Mouse (Mus musculus) embryonic facial prominence, embryonic 11.5 days (tissue): ENCODE measurements around the gene Dll4. TPM values are rescaled to one million over a fixed set of nuclear protein-coding genes. Genes with fewer than 3 reads are reported as not detected.

Source experiments
- ATAC-seq: fragments of 200-750 bp; cut with Nextera tagmentation; replicated peaks from 2 replicates; pipeline ENCODE4 v1.8.0; 2017; ENCODE audit warnings: low read depth; ENCODE audit not compliant: insufficient number of reproducible peaks, low FRiP score, low TSS enrichment
- DNase-seq: peaks from one replicate; pipeline ENCODE4 v3.0.0-alpha.2; 2015; ENCODE audit warnings: low spot score
- H3K27ac ChIP-seq: fragments of 300-500 bp; sonication (generic); replicated peaks from 2 replicates; pipeline ENCODE4 v1.5.1; 2014; ENCODE audit warnings: mild to moderate bottlenecking, low read depth, low read length, control low read depth
- H3K27me3 ChIP-seq: fragments of 300-500 bp; sonication (generic); 2 replicates; pipeline ENCODE4 v1.6.1; 2014; ENCODE audit warnings: mild to moderate bottlenecking, low read length, moderate library complexity, mixed read lengths; ENCODE audit not compliant: control insufficient read depth, insufficient read depth
- H3K36me3 ChIP-seq: fragments of 300-500 bp; sonication (generic); replicated peaks from 2 replicates; pipeline ENCODE4 v1.6.1; 2014; ENCODE audit warnings: low read depth, mild to moderate bottlenecking, low read length, moderate library complexity, mixed read lengths; ENCODE audit not compliant: control insufficient read depth, insufficient read depth
- H3K4me1 ChIP-seq: fragments of 300-500 bp; sonication (generic); 2 replicates; pipeline ENCODE4 v1.6.1; 2014; ENCODE audit warnings: low read length, mixed read lengths; ENCODE audit not compliant: control insufficient read depth, insufficient read depth
- H3K4me2 ChIP-seq: fragments of 300-500 bp; sonication (generic); 2 replicates; pipeline ENCODE4 v1.6.1; 2014; ENCODE audit warnings: low read depth, mild to moderate bottlenecking, control low read depth, low read length, moderate library complexity
- H3K4me3 ChIP-seq: fragments of 300-500 bp; sonication (generic); 2 replicates; pipeline ENCODE4 v1.5.1; 2014; ENCODE audit warnings: low read depth, low read length, control low read depth
- H3K9ac ChIP-seq: fragments of 300-500 bp; sonication (generic); replicated peaks from 2 replicates; pipeline ENCODE4 v1.6.1; 2014; ENCODE audit warnings: mild to moderate bottlenecking, control low read depth, low read length
- H3K9me3 ChIP-seq: fragments of 300-500 bp; sonication (generic); replicated peaks from 2 replicates; pipeline ENCODE4 v1.6.1; 2016; ENCODE audit warnings: mild to moderate bottlenecking, low read length, inconsistent platforms, mixed read lengths; ENCODE audit not compliant: control insufficient read depth
- WGBS: fragments of 180-500 bp; shearing (Covaris S2); extraction: QIAGEN DNeasy Blood & Tissue Kit; methylation state at CpG from one replicate; pipeline ENCODE4 v1.1.7; 2014; 5-methylcytosine and 5-hydroxymethylcytosine counted together
- polyA plus RNA-seq: library from polyadenylated mRNA; unstranded; fragments of >200 nt; fragmentation: Nextera tagmentation; extraction: Ambion mirVana; gene quantifications from 2 replicates; pipeline ENCODE4 v1.2.1, GENCODE M21; 2014

Gene Dll4
- polyA plus RNA-seq, 1 experiment from 2014 or later = 3.2 TPM

GRCm38 (mm10) chr2:119324576-119325318 is 837 bp upstream of the Dll4 start:
- ATAC-seq = no peak
- Histone ChIP-seq H3K9me3 (no peaks in the 10 kb centered on the region), H3K4me3 (peak overlapping the region; percentile 26), H3K9ac (no peak overlapping the region), H3K27ac (no peak overlapping the region), H3K4me1 (peaks cover 13% of the 10 kb centered on the region), H3K4me2 (peak overlapping the region; percentile 69), H3K36me3 (no peaks in the 10 kb centered on the region), H3K27me3 (peaks cover 87% of the 10 kb centered on the region)
- no peak for DNase-seq
- WGBS = under 1% methylated on average over 32 of the region's 32 CpGs

- DNase-seq = peak; percentile 30
- peak overlapping the region; percentile 69 for H3K4me2 ChIP-seq
- ATAC-seq = no peak
- H3K27ac ChIP-seq = no peak overlapping the region
- no peaks in the 10 kb centered on the region for H3K9me3 ChIP-seq
- no peaks in the 10 kb centered on the region for H3K36me3 ChIP-seq
- peak overlapping the region; percentile 26 for H3K4me3 ChIP-seq
- WGBS = under 1% methylated on average over 61 of the region's 61 CpGs
- peaks cover 13% of the 10 kb centered on the region for H3K4me1 ChIP-seq
- H3K27me3 ChIP-seq = peaks cover 85% of the 10 kb centered on the region
- peak overlapping the region; percentile 0; the same call in 1 of the 2 replicates for H3K9ac ChIP-seq
Measured at GRCm38 (mm10) chr2:119326161-119327101, 847 bp downstream of the Dll4 start.

- ATAC-seq = no peak
- H3K9me3 ChIP-seq = no peaks in the 10 kb centered on the region
- no peak overlapping the region for H3K27ac ChIP-seq
- peaks cover 78% of the 10 kb centered on the region for H3K27me3 ChIP-seq
- H3K4me2 ChIP-seq = peak overlapping the region; percentile 69
- no peaks in the 10 kb centered on the region for H3K36me3 ChIP-seq
- H3K4me1 ChIP-seq = peaks cover 11% of the 10 kb centered on the region
- peak; percentile 65 for DNase-seq
- under 1% methylated on average over 30 of the region's 30 CpGs for WGBS
- no peak overlapping the region for H3K9ac ChIP-seq
- peak overlapping the region; percentile 26 for H3K4me3 ChIP-seq
Measured at GRCm38 (mm10) chr2:119327102-119327480, 1.5 kb downstream of the Dll4 start.

- Histone ChIP-seq H3K9me3 (no peaks in the 10 kb centered on the region), H3K36me3 (no peaks in the 10 kb centered on the region), H3K27ac (no peak overlapping the region), H3K4me1 (peaks cover 8% of the 10 kb centered on the region), H3K9ac (no peak overlapping the region), H3K27me3 (peaks cover 69% of the 10 kb centered on the region), H3K4me2 (no peak overlapping the region), H3K4me3 (0 out of 2 replicates have a peak overlapping the region, but pooled peaks have one; percentile 7)
- DNase-seq (no peak), ATAC-seq (no peak)
- WGBS = 14% methylated on average over 11 of the region's 11 CpGs
Measured at GRCm38 (mm10) chr2:119327942-119328526, 2.5 kb downstream of the Dll4 start.

- Histone ChIP-seq H3K4me3 (no peak overlapping the region), H3K4me2 (no peak overlapping the region), H3K27ac (no peak overlapping the region), H3K27me3 (peaks cover 65% of the 10 kb centered on the region), H3K9ac (no peak overlapping the region), H3K36me3 (no peaks in the 10 kb centered on the region), H3K9me3 (no peaks in the 10 kb centered on the region), H3K4me1 (peaks cover 8% of the 10 kb centered on the region)
- WGBS = 36% methylated on average over 5 of the region's 5 CpGs
- DNase-seq (no peak), ATAC-seq (no peak)
Measured at GRCm38 (mm10) chr2:119328546-119328945, 3.0 kb downstream of the Dll4 start.

- peaks cover 57% of the 10 kb centered on the region for H3K27me3 ChIP-seq
- H3K4me1 ChIP-seq = peaks cover 6% of the 10 kb centered on the region
- WGBS = 62% methylated on average over 3 of the region's 3 CpGs
- no peak overlapping the region for H3K9ac ChIP-seq
- no peak overlapping the region; the same call in 1 of the 2 replicates for H3K4me2 ChIP-seq
- no peaks in the 10 kb centered on the region for H3K36me3 ChIP-seq
- DNase-seq = no peak
- no peak overlapping the region for H3K4me3 ChIP-seq
- no peak for ATAC-seq
- H3K27ac ChIP-seq = no peak overlapping the region
- H3K9me3 ChIP-seq = no peaks in the 10 kb centered on the region
Measured at GRCm38 (mm10) chr2:119329123-119329817, 3.7 kb downstream of the Dll4 start.

- Histone ChIP-seq H3K4me2 (no peak overlapping the region), H3K4me3 (no peak overlapping the region), H3K9ac (no peak overlapping the region), H3K36me3 (no peaks in the 10 kb centered on the region), H3K9me3 (no peaks in the 10 kb centered on the region), H3K27ac (no peak overlapping the region), H3K27me3 (peaks cover 43% of the 10 kb centered on the region), H3K4me1 (peaks cover 1% of the 10 kb centered on the region)
- WGBS = 92% methylated on average over 8 of the region's 8 CpGs
- ATAC-seq = no peak
- no peak for DNase-seq
Measured at GRCm38 (mm10) chr2:119330795-119331194, 5.2 kb downstream of the Dll4 start.
